Mouse (Mus musculus): Measurements from ENCODE around the gene Podxl2. TPM values are rescaled to one million over a fixed set of nuclear protein-coding genes. Genes with fewer than 3 reads are reported as not detected.

The Podxl2 gene
- polyA plus RNA-seq, 1 experiment from 2014 or later: 54.2 TPM

GRCm38 (mm10) chr6:88895943-88896342 lies 21.1 kb upstream of the Podxl2 start:
- 77% methylated on average over 6 of the region's 6 CpGs for WGBS

GRCm38 (mm10) chr6:88893559-88893958 lies 18.7 kb upstream of the Podxl2 start:
- DNase-seq (ENCODE audit: low spot score) (peak; percentile 50), ATAC-seq (replicated peaks; ENCODE audit: low FRiP score, low read depth) (no peak)
- no peaks in the 10 kb centered on the region for H3K9me3 ChIP-seq (replicated peaks; ENCODE audit: low read length)
- no peak overlapping the region for H3K4me2 ChIP-seq (ENCODE audit: low read length)
- no peaks in the 10 kb centered on the region; the same call in 1 of the 2 replicates for H3K4me1 ChIP-seq (replicated peaks; ENCODE audit: insufficient read depth, low read length)
- peak; percentile 90 for TF ChIP-seq CTCF (IDR thresholded peaks at IDR 0.05; ENCODE audit: low read depth)
- H3K9ac ChIP-seq (ENCODE audit: low read depth, low read length): no peak overlapping the region
- H3K27me3 ChIP-seq (ENCODE audit: insufficient read depth, low read length): no peaks in the 10 kb centered on the region
- no peak overlapping the region for H3K27ac ChIP-seq
- peaks cover 58% of the 10 kb centered on the region for H3K36me3 ChIP-seq (ENCODE audit: insufficient read depth, low read length)
- WGBS: 51% methylated on average over 5 of the region's 5 CpGs
- no peak overlapping the region for H3K4me3 ChIP-seq (replicated peaks; ENCODE audit: low read depth, low read length)

More at GRCm38 (mm10) chr6:88895943-88896342, 21.1 kb upstream of the Podxl2 start:
- TF ChIP-seq CTCF (IDR thresholded peaks at IDR 0.05; ENCODE audit: low read depth): peak; percentile 17; the same call in 1 of the 2 replicates
- Histone ChIP-seq H3K27ac (no peak overlapping the region), H3K9me3 (replicated peaks; ENCODE audit: low read length) (no peaks in the 10 kb centered on the region), H3K36me3 (ENCODE audit: insufficient read depth, low read length) (peaks cover 35% of the 10 kb centered on the region), H3K4me2 (ENCODE audit: low read length) (no peak overlapping the region), H3K9ac (ENCODE audit: low read depth, low read length) (no peak overlapping the region), H3K4me1 (replicated peaks; ENCODE audit: insufficient read depth, low read length) (no peaks in the 10 kb centered on the region; the same call in 1 of the 2 replicates), H3K4me3 (replicated peaks; ENCODE audit: low read depth, low read length) (no peak overlapping the region), H3K27me3 (ENCODE audit: insufficient read depth, low read length) (no peaks in the 10 kb centered on the region)
- ATAC-seq (replicated peaks; ENCODE audit: low FRiP score, low read depth) (no peak), DNase-seq (ENCODE audit: low spot score) (no peak)

GRCm38 (mm10) chr6:88890832-88891231 lies 16.0 kb upstream of the Podxl2 start:
- Histone ChIP-seq H3K27me3 (ENCODE audit: insufficient read depth, low read length) (no peaks in the 10 kb centered on the region), H3K4me2 (ENCODE audit: low read length) (no peak overlapping the region), H3K36me3 (ENCODE audit: insufficient read depth, low read length) (peaks cover 84% of the 10 kb centered on the region), H3K4me3 (replicated peaks; ENCODE audit: low read depth, low read length) (no peak overlapping the region), H3K9me3 (replicated peaks; ENCODE audit: low read length) (no peaks in the 10 kb centered on the region), H3K9ac (ENCODE audit: low read depth, low read length) (no peak overlapping the region), H3K4me1 (replicated peaks; ENCODE audit: insufficient read depth, low read length) (no peaks in the 10 kb centered on the region), H3K27ac (no peak overlapping the region)
- no peak for TF ChIP-seq CTCF (IDR thresholded peaks at IDR 0.05; ENCODE audit: low read depth)
- WGBS: 86% methylated on average over 7 of the region's 7 CpGs
- no peak for DNase-seq (ENCODE audit: low spot score)
- ATAC-seq (replicated peaks; ENCODE audit: low FRiP score, low read depth): no peak; the same call in 1 of the 2 replicates

- H3K27me3 ChIP-seq (ENCODE audit: insufficient read depth, low read length): no peaks in the 10 kb centered on the region
- H3K4me3 ChIP-seq (replicated peaks; ENCODE audit: low read depth, low read length): no peak overlapping the region
- H3K36me3 ChIP-seq (ENCODE audit: insufficient read depth, low read length): peaks cover 82% of the 10 kb centered on the region
- no peak overlapping the region for H3K4me2 ChIP-seq (ENCODE audit: low read length)
- no peak overlapping the region for H3K9ac ChIP-seq (ENCODE audit: low read depth, low read length)
- 87% methylated on average over 13 of the region's 13 CpGs for WGBS
- no peak for ATAC-seq (replicated peaks; ENCODE audit: low FRiP score, low read depth)
- no peak for DNase-seq (ENCODE audit: low spot score)
- no peaks in the 10 kb centered on the region for H3K4me1 ChIP-seq (replicated peaks; ENCODE audit: insufficient read depth, low read length)
- TF ChIP-seq CTCF (IDR thresholded peaks at IDR 0.05; ENCODE audit: low read depth): no peak
- H3K9me3 ChIP-seq (replicated peaks; ENCODE audit: low read length): no peaks in the 10 kb centered on the region
- no peak overlapping the region for H3K27ac ChIP-seq
Measured at GRCm38 (mm10) chr6:88889410-88890042, 14.7 kb upstream of the Podxl2 start.

- Histone ChIP-seq H3K4me1 (replicated peaks; ENCODE audit: insufficient read depth, low read length) (no peaks in the 10 kb centered on the region), H3K36me3 (ENCODE audit: insufficient read depth, low read length) (peaks cover 79% of the 10 kb centered on the region), H3K27ac (no peak overlapping the region), H3K27me3 (ENCODE audit: insufficient read depth, low read length) (no peaks in the 10 kb centered on the region), H3K4me2 (ENCODE audit: low read length) (no peak overlapping the region), H3K9me3 (replicated peaks; ENCODE audit: low read length) (no peaks in the 10 kb centered on the region), H3K4me3 (replicated peaks; ENCODE audit: low read depth, low read length) (no peak overlapping the region), H3K9ac (ENCODE audit: low read depth, low read length) (no peak overlapping the region)
- no peak for DNase-seq (ENCODE audit: low spot score)
- no peak for ATAC-seq (replicated peaks; ENCODE audit: low FRiP score, low read depth)
- no peak for TF ChIP-seq CTCF (IDR thresholded peaks at IDR 0.05; ENCODE audit: low read depth)
- 89% methylated on average over 2 of the region's 2 CpGs for WGBS
Measured at GRCm38 (mm10) chr6:88886417-88886967, 11.6 kb upstream of the Podxl2 start.

GRCm38 (mm10) chr6:88885644-88886416 lies 11.0 kb upstream of the Podxl2 start:
- no peak for ATAC-seq (replicated peaks; ENCODE audit: low FRiP score, low read depth)
- no peak overlapping the region for H3K4me3 ChIP-seq (replicated peaks; ENCODE audit: low read depth, low read length)
- no peak for DNase-seq (ENCODE audit: low spot score)
- no peak overlapping the region for H3K27ac ChIP-seq
- WGBS: 96% methylated on average over 12 of the region's 12 CpGs
- no peak overlapping the region for H3K9ac ChIP-seq (ENCODE audit: low read depth, low read length)
- no peak for TF ChIP-seq CTCF (IDR thresholded peaks at IDR 0.05; ENCODE audit: low read depth)
- H3K4me1 ChIP-seq (replicated peaks; ENCODE audit: insufficient read depth, low read length): no peaks in the 10 kb centered on the region
- H3K4me2 ChIP-seq (ENCODE audit: low read length): no peak overlapping the region
- no peaks in the 10 kb centered on the region for H3K9me3 ChIP-seq (replicated peaks; ENCODE audit: low read length)
- peaks cover 76% of the 10 kb centered on the region for H3K36me3 ChIP-seq (ENCODE audit: insufficient read depth, low read length)
- H3K27me3 ChIP-seq (ENCODE audit: insufficient read depth, low read length): no peaks in the 10 kb centered on the region
